Mouse (Mus musculus) heart, embryonic 13.5 days (tissue): ENCODE results near the gene Farp1. TPM values are rescaled to one million over a fixed set of nuclear protein-coding genes. Genes with fewer than 3 reads are reported as not detected.

Experiments
- ATAC-seq: fragments of 200-750 bp; cut with Nextera tagmentation; 2 replicates; pipeline ENCODE4 v1.8.0; 2017; ENCODE audit warnings: moderate TSS enrichment; ENCODE audit not compliant: insufficient number of reproducible peaks, low FRiP score, low TSS enrichment; ENCODE audit errors: extremely low read depth
- H3K27ac ChIP-seq: fragments of 300-500 bp; sonication (generic); replicated peaks from 2 replicates; pipeline ENCODE4 v1.5.1; 2015; ENCODE audit warnings: moderate library complexity, mild to moderate bottlenecking, inconsistent platforms
- H3K27me3 ChIP-seq: fragments of 300-500 bp; sonication (generic); replicated peaks from 2 replicates; pipeline ENCODE4 v1.6.1; 2015; ENCODE audit warnings: mild to moderate bottlenecking, inconsistent platforms
- H3K36me3 ChIP-seq: fragments of 300-500 bp; sonication (generic); 2 replicates; pipeline ENCODE4 v1.6.1; 2015; ENCODE audit warnings: mild to moderate bottlenecking, inconsistent platforms
- H3K4me1 ChIP-seq: fragments of 300-500 bp; sonication (generic); 2 replicates; pipeline ENCODE4 v1.6.1; 2015; ENCODE audit warnings: inconsistent platforms
- H3K4me2 ChIP-seq: fragments of 300-500 bp; sonication (generic); 2 replicates; pipeline ENCODE4 v1.6.1; 2015; ENCODE audit warnings: inconsistent platforms, mild to moderate bottlenecking, moderate library complexity
- H3K4me3 ChIP-seq: fragments of 300-500 bp; sonication (generic); 2 replicates; pipeline ENCODE4 v1.5.1; 2015; ENCODE audit warnings: moderate library complexity, mild to moderate bottlenecking, inconsistent platforms
- H3K9ac ChIP-seq: fragments of 300-500 bp; sonication (generic); 2 replicates; pipeline ENCODE4 v1.6.1; 2015; ENCODE audit warnings: inconsistent platforms, mild to moderate bottlenecking, moderate library complexity
- H3K9me3 ChIP-seq: fragments of 300-500 bp; sonication (generic); 2 replicates; pipeline ENCODE4 v1.6.1; 2016; ENCODE audit warnings: inconsistent platforms
- WGBS: fragments of 180-500 bp; shearing (Covaris S2); methylation state at CpG from one replicate; pipeline ENCODE4 v1.1.7; 2015; ENCODE audit warnings: mixed read lengths; 5-methylcytosine and 5-hydroxymethylcytosine counted together
- polyA plus RNA-seq: library from polyadenylated mRNA; unstranded; fragments of >200 nt; fragmentation: Nextera tagmentation; extraction: Ambion mirVana; gene quantifications from 2 replicates; pipeline ENCODE4 v1.2.1, GENCODE M21; 2015

Farp1 gene
- polyA plus RNA-seq, 1 experiment from 2014 or later = 17.6 TPM

DNA sequence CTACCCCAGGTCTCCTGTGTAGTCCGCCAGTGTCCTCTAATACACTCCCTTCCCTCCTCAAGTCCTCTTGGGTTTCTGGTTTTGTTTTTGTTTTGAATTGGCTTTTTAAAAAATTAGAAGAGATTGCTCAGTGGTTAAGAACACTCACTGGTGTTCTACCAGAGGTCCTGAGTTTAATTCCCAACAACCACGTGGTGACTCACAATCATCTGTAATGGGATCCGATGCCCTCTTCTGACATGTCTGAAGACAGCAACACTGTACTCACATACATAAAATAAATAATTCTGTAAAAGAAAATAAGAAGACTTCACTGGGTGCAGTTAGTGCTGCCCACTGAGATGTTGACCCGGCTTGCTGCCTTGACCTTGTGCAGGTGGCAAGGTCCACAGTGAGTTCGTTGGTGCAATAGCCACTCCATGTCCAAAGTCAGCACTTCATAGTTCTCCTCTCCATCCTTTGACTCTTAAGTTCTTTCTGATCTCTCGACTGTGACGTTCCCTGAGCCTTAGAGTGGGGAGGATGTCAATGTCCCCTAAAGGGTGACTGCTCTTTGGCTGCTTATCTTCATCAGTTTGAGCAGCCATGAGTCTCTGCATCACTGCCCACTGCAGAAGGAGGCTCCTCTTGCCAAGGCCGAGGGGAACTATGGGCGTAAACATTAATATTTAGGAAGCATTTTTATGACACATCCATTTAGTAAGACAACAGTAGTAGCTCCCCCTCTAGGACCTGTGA, 194.2 kb downstream of the Farp1 start:
- no peak for ATAC-seq
- Histone ChIP-seq H3K4me2 (no peak overlapping the region), H3K36me3 (peaks cover 59% of the 10 kb centered on the region), H3K9me3 (no peaks in the 10 kb centered on the region), H3K27ac (no peak overlapping the region), H3K9ac (no peak overlapping the region), H3K27me3 (no peaks in the 10 kb centered on the region), H3K4me3 (no peak overlapping the region), H3K4me1 (peaks cover 19% of the 10 kb centered on the region)
- WGBS = 78% methylated on average over 9 of the region's 9 CpGs

DNA sequence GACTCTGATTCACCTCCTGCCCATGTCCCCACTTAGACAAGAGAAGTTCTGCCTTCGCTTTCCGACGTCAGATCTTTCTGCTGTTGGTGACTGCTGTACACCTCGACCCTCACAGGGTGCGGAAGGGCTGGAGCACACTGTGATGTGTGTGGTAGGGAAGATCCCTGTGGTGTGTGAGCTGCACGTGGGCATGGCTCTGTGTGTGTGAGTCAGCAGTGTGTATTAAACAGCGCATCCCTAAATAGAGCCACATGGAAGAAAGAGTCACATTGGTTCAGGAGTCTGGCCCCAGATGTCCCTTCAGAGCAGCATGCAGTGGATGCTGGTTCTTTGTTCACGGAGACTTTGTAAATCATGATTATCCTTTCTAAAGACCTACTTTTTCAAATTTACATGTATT, 196.2 kb downstream of the Farp1 start:
- no peaks in the 10 kb centered on the region for H3K27me3 ChIP-seq
- no peak overlapping the region for H3K9ac ChIP-seq
- no peak overlapping the region for H3K4me3 ChIP-seq
- peaks cover 67% of the 10 kb centered on the region for H3K36me3 ChIP-seq
- H3K27ac ChIP-seq = no peak overlapping the region
- WGBS = 90% methylated on average over 8 of the region's 8 CpGs
- H3K9me3 ChIP-seq = no peaks in the 10 kb centered on the region
- no peak for ATAC-seq
- no peak overlapping the region for H3K4me2 ChIP-seq
- H3K4me1 ChIP-seq = peaks cover 3% of the 10 kb centered on the region

DNA sequence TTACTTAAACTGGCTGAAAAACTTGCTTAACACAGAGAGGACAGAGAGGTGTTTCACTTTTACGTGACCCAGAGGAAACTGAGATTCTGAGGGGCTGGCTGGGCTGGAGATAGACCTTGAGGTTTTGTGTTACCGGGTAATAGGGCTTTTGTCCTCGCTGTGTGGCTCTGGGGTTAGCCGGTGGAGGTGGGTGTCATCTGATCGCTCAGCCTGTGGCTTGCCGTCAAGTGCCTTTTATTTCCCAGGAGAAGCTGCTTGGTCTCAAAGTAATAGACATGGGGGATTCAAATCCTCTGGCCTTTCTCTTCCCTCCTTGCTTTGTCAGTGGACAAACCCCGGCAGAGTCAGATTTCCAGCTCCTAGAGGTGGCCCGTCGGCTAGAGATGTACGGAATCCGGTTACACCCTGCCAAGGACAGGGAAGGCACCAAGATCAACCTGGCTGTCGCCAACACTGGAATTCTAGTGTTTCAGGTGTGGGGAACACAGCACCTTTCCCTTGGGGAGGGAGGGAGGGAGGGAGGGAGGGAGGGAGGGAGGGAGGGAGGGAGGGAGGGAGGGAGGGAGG, 199.8 kb downstream of the Farp1 start:
- Histone ChIP-seq H3K4me3 (no peak overlapping the region), H3K36me3 (peaks cover 83% of the 10 kb centered on the region), H3K27ac (no peak overlapping the region), H3K27me3 (no peaks in the 10 kb centered on the region), H3K4me1 (peaks cover 4% of the 10 kb centered on the region; the same call in 1 of the 2 replicates), H3K4me2 (no peak overlapping the region), H3K9ac (no peak overlapping the region), H3K9me3 (no peaks in the 10 kb centered on the region)
- 71% methylated on average over 12 of the region's 12 CpGs for WGBS
- no peak for ATAC-seq

- 84% methylated on average over 4 of the region's 4 CpGs for WGBS
- no peak for ATAC-seq
- Histone ChIP-seq H3K27ac (no peak overlapping the region), H3K4me2 (no peak overlapping the region), H3K27me3 (no peaks in the 10 kb centered on the region), H3K4me1 (peaks cover 4% of the 10 kb centered on the region; the same call in 1 of the 2 replicates), H3K9ac (no peak overlapping the region), H3K4me3 (no peak overlapping the region), H3K36me3 (peaks cover 88% of the 10 kb centered on the region), H3K9me3 (no peaks in the 10 kb centered on the region)
Measured at GRCm38 (mm10) chr14:121236736-121237135, 201.7 kb downstream of the Farp1 start.

DNA sequence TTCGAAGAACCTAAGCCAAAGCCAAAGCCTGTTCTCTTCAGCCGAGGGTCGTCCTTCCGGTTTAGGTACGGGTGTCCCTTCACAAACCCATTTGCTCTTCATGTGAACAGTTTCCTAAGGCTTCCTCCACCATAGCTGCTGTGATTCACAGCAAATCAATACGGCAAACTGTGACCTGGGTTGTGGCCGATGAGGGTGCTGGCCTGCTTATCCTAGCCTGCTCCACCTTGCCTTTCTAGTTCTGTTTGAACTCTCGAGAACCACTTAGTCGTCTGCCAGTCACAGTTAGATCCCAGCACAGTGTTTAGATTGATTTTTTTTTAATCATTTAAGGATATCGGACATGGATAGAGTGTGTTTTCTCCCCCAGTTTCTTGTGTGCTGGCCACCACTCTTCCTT, 203.7 kb downstream of the Farp1 start:
- no peak overlapping the region for H3K4me3 ChIP-seq
- H3K36me3 ChIP-seq = peaks cover 87% of the 10 kb centered on the region
- ATAC-seq = no peak
- H3K27ac ChIP-seq = no peak overlapping the region
- H3K9ac ChIP-seq = no peak overlapping the region
- 80% methylated on average over 10 of the region's 10 CpGs for WGBS
- H3K4me2 ChIP-seq = no peak overlapping the region
- H3K27me3 ChIP-seq = no peaks in the 10 kb centered on the region
- H3K4me1 ChIP-seq = peaks cover 4% of the 10 kb centered on the region; the same call in 1 of the 2 replicates
- no peaks in the 10 kb centered on the region for H3K9me3 ChIP-seq

DNA sequence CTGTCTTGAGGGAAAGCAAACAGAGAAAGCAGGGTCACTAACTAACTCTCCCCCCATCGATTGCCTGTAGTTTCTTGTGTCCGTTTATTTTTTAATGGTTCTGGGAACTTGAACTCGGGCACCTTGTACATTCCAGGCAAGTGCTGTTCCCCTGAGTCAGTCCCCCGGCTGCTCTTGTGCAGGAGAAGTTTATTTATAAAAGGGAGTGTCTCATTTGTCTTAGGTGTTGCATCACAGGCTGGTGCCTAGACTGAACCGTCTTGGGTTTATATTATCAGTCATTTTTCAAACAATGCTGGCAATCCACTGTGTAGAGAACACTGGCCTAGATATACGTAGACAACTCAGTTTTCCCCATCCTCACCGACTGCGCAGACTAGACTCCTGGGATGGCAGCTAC, 204.4 kb downstream of the Farp1 start:
- Histone ChIP-seq H3K4me1 (peaks cover 4% of the 10 kb centered on the region; the same call in 1 of the 2 replicates), H3K4me3 (no peak overlapping the region), H3K9me3 (no peaks in the 10 kb centered on the region), H3K9ac (no peak overlapping the region), H3K4me2 (no peak overlapping the region), H3K36me3 (peaks cover 87% of the 10 kb centered on the region), H3K27me3 (no peaks in the 10 kb centered on the region), H3K27ac (no peak overlapping the region)
- no peak for ATAC-seq
- WGBS = 73% methylated on average over 8 of the region's 8 CpGs

- peaks cover 62% of the 10 kb centered on the region for H3K36me3 ChIP-seq
- H3K9me3 ChIP-seq = no peaks in the 10 kb centered on the region
- H3K4me3 ChIP-seq = no peak overlapping the region
- no peak for ATAC-seq
- no peak overlapping the region for H3K9ac ChIP-seq
- H3K4me1 ChIP-seq = peaks cover 38% of the 10 kb centered on the region
- 87% methylated on average over 15 of the region's 15 CpGs for WGBS
- no peak overlapping the region for H3K27ac ChIP-seq
- no peak overlapping the region for H3K4me2 ChIP-seq
- no peaks in the 10 kb centered on the region for H3K27me3 ChIP-seq
Measured at GRCm38 (mm10) chr14:121244104-121244503, 209.1 kb downstream of the Farp1 start.

- WGBS = 43% methylated on average over 14 of the region's 14 CpGs
- H3K27ac ChIP-seq = peak overlapping the region; percentile 74
- peak overlapping the region; percentile 30; the same call in 1 of the 2 replicates for H3K9ac ChIP-seq
- peaks cover 38% of the 10 kb centered on the region for H3K4me1 ChIP-seq
- H3K36me3 ChIP-seq = peaks cover 57% of the 10 kb centered on the region
- no peak for ATAC-seq
- H3K9me3 ChIP-seq = no peaks in the 10 kb centered on the region
- no peak overlapping the region for H3K4me3 ChIP-seq
- H3K4me2 ChIP-seq = 0 out of 2 replicates have a peak overlapping the region, but pooled peaks have one; percentile 4
- no peaks in the 10 kb centered on the region for H3K27me3 ChIP-seq
Measured at GRCm38 (mm10) chr14:121246048-121246731, 211.2 kb downstream of the Farp1 start.

GRCm38 (mm10) chr14:121247287-121247686, 212.3 kb downstream of the Farp1 start:
- H3K4me3 ChIP-seq = no peak overlapping the region
- no peak overlapping the region for H3K4me2 ChIP-seq
- no peaks in the 10 kb centered on the region for H3K9me3 ChIP-seq
- 58% methylated on average over 7 of the region's 7 CpGs for WGBS
- H3K9ac ChIP-seq = peak overlapping the region; percentile 30; the same call in 1 of the 2 replicates
- H3K27ac ChIP-seq = peak overlapping the region; percentile 74
- peaks cover 53% of the 10 kb centered on the region for H3K36me3 ChIP-seq
- no peaks in the 10 kb centered on the region for H3K27me3 ChIP-seq
- no peak for ATAC-seq
- H3K4me1 ChIP-seq = peaks cover 38% of the 10 kb centered on the region

- Histone ChIP-seq H3K27me3 (no peaks in the 10 kb centered on the region), H3K9me3 (no peaks in the 10 kb centered on the region), H3K4me2 (no peak overlapping the region), H3K4me3 (no peak overlapping the region), H3K9ac (no peak overlapping the region), H3K36me3 (peaks cover 48% of the 10 kb centered on the region), H3K27ac (peak overlapping the region; percentile 50), H3K4me1 (peaks cover 43% of the 10 kb centered on the region)
- no peak for ATAC-seq
- 74% methylated on average over 5 of the region's 5 CpGs for WGBS
Measured at GRCm38 (mm10) chr14:121248346-121248745, 213.3 kb downstream of the Farp1 start.

- no peak overlapping the region for H3K9ac ChIP-seq
- H3K27me3 ChIP-seq = no peaks in the 10 kb centered on the region
- peaks cover 45% of the 10 kb centered on the region for H3K36me3 ChIP-seq
- WGBS = 66% methylated on average over 5 of the region's 5 CpGs
- H3K27ac ChIP-seq = no peak overlapping the region
- no peak overlapping the region for H3K4me2 ChIP-seq
- H3K4me1 ChIP-seq = peaks cover 41% of the 10 kb centered on the region
- no peak overlapping the region for H3K4me3 ChIP-seq
- ATAC-seq = no peak
- H3K9me3 ChIP-seq = no peaks in the 10 kb centered on the region
Measured at GRCm38 (mm10) chr14:121251099-121251498, 216.1 kb downstream of the Farp1 start.
